Mouse (Mus musculus): ENCODE data around the gene Ank2.

DNA sequence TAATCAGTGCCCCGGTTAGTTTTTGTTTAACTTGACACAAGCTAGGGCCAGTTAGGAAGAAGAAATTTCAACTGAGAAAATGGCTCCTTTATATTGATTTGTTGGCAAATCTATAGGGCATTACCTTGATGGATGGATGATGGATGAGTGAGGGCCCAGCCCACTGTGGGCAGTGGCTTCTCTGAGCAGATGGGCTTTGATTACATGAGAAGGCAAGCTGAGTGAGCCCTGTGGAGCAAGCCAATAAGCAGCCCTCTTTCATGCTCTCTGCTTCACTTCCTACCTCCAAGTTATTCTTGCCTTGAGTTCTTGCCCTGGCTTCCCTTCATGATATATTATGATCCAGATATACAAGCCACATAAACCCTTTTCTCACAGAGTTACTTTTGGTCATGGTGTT, 401.4 kb downstream of the Ank2 start:
- TF ChIP-seq CTCF (IDR thresholded peaks at IDR 0.05; ENCODE audit: insufficient read depth, low read depth, low read length), result no peak
- TF ChIP-seq POLR2A (IDR thresholded peaks at IDR 0.05; ENCODE audit: insufficient read depth, low read depth, low read length), result no peak
